Mouse (Mus musculus): Measurements from ENCODE around the gene Eras.
A peak's percentile ranks its signal among the peaks of the same experiment; 100 is the strongest.
"Not testable (repeated sequence)": the region's sequence is repeated elsewhere in the genome, so short reads cannot be mapped to it uniquely, and the experiment has no call there.

The Eras gene

DNA sequence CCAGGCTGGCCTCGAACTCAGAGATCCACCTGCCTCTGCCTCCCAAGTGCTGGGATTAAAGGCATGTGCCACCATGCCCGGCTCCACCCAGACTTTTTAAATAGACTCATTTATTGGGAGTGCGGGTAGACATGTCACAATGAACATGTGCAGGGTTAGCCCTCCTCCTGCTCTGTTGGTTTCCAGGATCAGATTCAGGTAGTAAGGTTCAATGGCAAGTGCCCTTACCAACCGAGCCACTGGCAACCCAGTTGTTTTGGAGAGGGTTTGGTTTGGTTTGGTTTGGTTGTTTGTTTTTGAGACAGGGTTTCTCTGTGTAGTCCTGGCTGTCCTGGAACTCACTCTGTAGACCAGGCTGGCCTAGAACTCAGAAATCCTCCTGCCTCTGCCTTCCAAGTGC, 19.2 kb downstream of the Eras start, which contains the start of gene Gm10490:
Gm10490 (plus strand) TSS at position 301 of the 400 bp plus-strand sequence.
- not testable (repeated sequence) for DNase-seq

DNA sequence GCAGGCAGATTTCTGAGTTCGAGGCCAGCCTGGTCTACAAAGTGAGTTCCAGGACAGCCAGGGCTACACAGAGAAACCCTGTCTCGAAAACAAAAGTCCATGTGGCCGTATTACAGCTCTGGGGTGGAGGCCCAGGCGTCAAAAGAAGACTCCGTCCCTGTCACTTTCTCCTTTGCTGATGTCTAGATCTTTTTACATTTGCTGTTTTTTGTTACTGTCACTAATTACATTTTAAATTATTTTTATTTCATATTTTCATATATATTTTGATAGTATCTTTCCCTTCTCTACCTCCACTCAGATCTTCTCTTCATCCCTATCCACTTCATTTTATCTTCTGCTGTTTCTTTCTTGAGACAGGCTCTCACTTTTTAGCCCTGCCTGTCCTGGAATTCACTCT, 20.7 kb downstream of the Eras start, which contains the start of gene Gm10491:
Gm10491 (minus strand) TSS at position 101 of the 400 bp plus-strand sequence.
- no peak for DNase-seq

DNA sequence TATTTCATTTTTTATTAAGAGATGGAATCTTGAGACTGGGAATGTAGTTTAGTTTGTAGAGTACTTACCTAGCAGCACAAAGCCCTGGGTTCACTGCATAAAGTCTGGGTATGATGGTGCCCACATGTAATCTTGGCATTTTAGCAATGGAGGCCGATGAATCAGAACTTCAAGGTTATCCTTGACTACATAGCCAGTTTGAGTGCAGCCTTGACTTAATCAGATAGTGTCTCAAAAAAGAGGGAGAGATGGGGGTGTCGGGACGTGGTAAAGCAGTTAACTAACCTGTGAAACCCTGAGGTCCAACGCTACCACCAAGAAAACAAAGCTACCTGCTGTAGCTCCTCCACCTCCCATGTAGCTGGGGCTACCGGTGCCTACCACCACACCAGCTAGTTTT, 24.0 kb downstream of the Eras start:
- no peak for DNase-seq

DNA sequence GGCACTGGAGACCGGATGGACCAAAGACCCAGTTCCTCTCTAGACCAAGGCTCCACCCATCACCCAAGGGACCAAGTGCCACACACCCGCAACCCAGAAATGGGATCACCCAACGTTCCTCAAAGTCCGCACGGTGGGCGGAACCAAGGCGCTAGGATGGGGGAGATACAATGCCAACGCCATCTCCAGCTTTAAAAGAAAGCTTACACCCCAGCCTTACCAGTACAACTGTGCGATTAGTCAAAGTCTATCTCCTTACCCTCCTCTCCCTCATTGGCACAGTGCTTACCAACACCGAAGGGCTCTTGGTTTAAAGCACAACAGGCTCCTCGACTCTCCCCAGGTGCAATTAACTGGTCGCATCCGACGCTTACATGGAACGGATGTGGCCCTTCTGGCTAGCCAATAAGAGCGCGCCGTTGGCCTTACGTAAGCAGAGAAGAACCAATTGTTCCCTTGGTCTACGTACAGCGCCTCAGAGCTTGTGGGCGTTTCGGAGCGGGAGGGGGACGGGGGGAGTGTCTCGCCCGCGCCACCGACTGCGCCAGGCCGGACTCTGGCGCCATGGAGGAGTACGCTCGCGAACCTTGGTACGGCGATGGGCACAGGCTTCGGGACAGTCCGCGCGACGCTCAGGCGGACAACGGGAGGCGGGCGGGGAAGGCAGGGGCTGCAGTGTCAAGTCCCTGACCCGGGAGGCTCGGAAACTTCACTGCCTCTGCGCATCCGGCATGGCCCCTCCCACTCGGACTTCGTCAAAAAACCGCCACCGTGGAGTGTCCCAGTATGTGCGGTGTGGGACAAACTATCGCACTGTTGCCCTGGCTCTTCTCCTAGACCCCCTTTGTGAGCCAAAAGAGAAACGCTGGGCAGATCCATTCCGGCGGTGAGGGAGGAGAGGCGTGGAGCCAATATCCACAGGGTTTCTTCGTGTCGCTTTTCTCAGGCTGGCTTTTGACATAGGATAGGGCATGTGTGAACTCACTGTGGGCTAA, 29.2 kb downstream of the Eras start, which contains the start of the genes Pqbp1 and Timm17b:
Pqbp1 (minus strand) TSS at position 390 of the 995 bp plus-strand sequence.
Timm17b (plus strand) TSS at position 478 of the 995 bp plus-strand sequence.
- peak; percentile 91 to 93 for DNase-seq

DNA sequence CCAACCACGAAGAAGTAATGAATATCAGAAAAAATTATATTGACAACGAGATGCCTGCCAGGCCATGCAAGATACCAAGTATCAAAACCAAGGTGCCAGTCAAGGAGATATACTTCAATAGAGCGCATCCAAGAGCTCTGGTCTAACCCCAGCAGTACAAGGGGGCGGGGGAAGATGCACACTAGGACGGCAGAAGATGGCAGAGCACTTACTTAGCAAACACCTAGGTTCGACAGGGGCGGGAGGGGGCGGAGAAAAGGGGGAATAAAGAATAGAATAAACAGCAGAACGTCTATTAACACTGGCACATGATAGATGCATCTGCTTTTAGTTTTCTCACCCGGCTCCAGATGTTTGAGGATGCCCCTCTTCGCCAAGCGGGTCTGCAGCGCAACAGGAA, 30.2 kb downstream of the Eras start:
- no peak for DNase-seq

DNA sequence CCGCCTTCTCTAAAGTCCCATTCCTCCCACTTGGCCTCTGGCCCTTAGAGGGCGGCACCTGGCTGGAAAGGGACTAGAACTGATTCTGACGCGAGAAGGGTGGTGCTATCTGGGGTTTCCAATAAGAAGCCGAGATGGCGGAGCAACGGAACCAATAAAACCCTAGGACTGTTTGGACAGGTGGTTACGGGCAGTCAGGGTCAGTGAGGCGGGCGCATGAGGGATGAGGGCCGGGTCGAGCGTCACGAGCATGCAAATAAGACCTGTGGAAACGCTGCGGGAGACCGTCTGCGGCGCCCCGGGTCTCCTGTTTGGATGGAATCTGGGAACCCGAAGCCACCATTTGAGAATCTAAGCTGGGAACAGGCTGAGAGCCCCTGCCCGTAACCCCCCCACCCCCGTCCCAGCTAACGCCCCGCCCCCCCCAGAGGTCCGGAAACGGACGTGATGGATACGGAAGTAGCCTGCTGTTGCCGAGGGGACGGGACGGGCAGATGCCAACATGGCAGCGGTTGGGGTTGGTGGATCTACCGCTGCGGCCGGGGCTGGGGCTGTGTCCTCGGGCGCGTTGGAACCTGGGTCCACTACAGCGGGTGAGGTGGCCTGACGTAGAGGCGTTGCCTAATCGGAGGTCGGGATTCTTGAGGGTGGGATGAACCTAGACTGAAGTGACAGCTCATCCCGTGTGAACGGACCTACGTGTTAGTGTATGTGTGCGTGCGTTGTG, 44.4 kb downstream of the Eras start, which contains the start of gene Slc35a2:
Slc35a2 (plus strand) TSS at position 188 of the 727 bp plus-strand sequence.
- peak; percentile 90 to 95 for DNase-seq

DNA sequence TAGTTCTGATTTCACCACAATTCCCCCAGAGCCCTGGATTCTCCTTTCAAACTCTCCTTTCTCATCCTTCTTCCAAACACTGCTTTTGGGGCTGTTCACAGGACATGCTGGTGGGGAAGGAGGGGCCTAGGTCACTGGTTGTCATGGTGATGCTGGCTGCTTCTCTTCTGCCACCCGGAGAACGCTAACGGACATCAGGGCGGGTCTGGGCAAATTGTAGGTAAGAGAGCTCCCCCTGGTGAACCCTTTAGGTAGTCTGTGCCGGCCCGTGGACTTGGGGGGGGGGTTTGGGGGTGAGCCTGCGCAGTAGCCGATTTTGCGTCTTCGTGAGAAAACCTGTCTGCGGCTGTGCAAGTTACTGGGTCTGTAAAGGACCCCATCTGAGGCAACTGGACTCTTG, 48.6 kb downstream of the Eras start:
- peak; percentile 57 to 71 for DNase-seq

DNA sequence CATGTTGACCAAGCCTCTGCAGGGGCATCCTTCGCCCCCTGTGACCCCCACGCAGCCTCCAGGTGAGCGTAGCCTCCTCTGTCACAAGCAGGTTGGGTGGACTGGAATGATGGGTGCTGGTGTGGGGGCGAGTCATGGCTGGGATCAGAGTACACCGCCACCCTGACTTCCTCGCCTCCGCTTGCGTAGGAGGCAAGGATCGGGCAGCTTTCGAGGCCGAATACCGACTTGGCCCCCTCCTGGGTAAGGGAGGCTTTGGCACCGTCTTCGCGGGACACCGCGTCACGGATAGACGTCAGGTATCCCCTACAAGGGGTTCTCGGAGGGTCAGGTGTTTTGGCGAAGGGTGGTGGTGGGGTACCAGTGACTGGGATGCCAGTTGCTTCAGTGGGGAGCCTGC, 49.9 kb downstream of the Eras start:
- DNase-seq, result peak; percentile 4 to 20

DNA sequence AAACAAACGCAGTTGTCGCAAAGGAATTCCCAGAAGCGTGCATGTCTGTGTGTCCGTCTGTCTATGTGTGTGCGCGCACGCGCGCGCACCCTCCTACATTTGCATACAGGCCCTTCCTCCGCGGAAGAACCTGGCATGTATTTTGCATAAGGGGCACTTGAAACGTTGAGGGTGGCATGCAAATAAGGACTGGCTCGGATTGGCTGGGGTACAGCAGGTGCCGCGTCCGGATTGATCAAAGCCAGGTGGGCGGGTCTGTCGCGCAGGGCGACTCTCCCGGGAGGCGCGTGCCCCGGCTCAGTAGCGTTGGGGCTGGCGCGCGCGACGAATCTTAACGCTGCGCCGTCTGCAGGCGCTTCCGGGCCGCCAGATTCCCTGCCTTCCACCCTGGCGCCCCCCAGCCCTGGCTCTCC, 50.4 kb downstream of the Eras start, which contains the start of gene Pim2:
Pim2 (plus strand) TSS at position 256 of the 413 bp plus-strand sequence.
- peak; percentile 83 to 90 for DNase-seq
